Mouse (Mus musculus) spleen, adult 2 months (tissue): ENCODE results near the gene Kif1b.

Experiments used
- CTCF ChIP-seq: fragments of 200-500 bp; IDR thresholded peaks from 2 replicates; pipeline ENCODE4 v1.5.1; 2011; ENCODE audit warnings: mild to moderate bottlenecking, inconsistent platforms; ENCODE audit not compliant: insufficient read depth, insufficient read length, insufficient replicate concordance; ENCODE audit errors: extremely low read depth
- POLR2A ChIP-seq: fragments of 200-500 bp; IDR thresholded peaks from 2 replicates; pipeline ENCODE4 v1.6.1; 2011; ENCODE audit warnings: low read depth, low read length, inconsistent platforms

DNA sequence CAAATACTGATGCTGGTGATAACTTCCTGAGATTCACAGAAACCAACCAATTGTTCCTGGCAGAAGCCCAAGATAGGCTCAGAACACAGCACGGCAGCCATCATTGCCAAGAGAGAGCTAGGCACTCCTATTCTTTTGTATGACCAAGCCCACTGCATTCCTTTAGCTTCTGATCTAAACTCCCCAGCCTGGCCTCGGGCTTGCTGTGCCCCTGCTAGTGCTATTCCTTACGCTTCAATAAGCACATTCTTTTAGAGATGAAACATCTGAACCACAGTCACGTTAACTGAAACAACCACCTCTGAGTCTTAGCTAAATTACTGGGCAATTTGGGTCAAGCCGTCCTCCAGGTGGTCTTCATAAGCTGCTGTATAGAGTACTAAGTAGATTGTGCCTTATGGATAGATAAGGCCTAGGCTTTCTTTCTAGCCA lies 87.4 kb downstream of the Kif1b start:
- TF ChIP-seq POLR2A (no peak), CTCF (no peak)
